Mouse (Mus musculus) urinary bladder, adult 18-20 months (tissue): Measurements from ENCODE around the gene Gdf7.

Experiments
- DNase-seq, 2 experiments: peaks; one replicate each; pipeline ENCODE4 v3.0.0; 2022; ENCODE audit warnings: low spot score in 2 of 2, mixed read lengths in 2 of 2

Gene Gdf7

DNA sequence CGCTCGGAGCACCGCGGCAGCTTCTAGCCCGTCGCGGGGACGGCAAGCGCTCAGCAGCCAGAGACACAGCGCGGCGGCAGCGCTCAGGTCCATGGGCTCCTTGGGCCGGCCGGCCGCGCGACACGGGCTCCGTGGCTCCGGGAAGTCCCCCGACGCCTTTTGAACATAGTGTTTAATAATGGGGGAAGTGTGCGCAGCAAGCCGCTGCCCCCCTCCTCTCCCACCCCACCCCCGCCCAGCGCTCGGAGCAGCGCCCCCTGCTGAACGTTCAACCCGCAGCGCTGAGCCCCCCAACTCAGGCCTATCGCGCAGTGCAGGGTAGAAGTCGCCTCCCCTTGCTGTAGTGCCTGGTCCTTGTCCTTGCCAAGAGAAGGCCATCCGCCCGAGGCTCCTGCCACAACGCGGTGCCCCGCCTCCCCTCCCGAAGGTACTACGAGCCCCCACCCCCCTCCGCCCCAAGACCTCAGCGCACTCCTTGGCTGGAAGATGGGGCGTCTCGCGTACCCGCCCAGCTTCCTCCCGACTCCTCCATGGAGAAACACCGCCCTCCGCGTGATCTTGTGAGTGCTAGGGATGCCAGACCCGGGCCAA, at the start of gene Gdf7:
Gene Gdf7, minus strand, starts transcription at position 114 of the 591 bp plus-strand sequence.
- no peak for DNase-seq

DNA sequence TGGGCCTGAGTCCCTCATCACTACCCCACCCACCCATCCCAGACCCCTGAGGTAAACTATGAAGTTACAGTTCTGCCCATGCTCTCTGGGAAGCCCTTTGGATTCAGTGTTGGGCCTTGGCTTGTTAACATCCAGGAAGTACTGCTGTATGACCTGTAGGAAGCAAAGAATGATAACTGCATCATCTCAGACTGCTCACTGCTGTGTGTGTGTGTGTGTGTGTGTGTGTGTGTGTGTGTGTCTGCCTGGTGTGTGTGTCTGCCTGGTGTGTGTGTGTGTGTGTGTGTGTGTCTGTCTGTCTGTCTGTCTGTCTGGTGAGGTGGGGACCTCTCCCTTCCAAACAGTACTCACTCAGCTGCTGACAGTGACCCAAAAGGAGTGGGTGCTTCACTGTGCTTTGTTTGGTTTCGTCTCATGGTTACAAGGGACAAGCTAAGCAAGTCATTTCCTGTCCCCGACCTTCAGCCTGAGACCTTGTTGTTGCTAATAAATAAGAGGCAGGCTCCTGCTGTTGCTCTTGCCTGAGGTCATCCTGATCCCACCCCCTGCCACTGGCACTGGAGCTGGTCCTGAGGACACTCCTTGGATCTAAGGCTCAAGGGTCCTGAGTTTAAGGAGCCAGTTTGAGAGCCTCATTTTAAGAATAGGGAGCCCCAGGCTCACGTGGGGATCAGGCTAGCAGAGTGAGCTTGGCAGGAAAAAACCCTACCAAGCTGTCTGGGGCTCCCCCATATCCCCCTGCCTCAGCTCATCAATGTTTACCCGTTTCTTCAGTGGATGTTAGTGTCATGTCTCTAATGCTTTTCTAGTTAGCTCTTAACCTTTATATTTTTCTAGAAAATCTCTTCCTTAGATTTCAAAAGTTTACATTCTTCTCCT, 49.5 kb upstream of the Gdf7 start:
- no peak for DNase-seq

DNA sequence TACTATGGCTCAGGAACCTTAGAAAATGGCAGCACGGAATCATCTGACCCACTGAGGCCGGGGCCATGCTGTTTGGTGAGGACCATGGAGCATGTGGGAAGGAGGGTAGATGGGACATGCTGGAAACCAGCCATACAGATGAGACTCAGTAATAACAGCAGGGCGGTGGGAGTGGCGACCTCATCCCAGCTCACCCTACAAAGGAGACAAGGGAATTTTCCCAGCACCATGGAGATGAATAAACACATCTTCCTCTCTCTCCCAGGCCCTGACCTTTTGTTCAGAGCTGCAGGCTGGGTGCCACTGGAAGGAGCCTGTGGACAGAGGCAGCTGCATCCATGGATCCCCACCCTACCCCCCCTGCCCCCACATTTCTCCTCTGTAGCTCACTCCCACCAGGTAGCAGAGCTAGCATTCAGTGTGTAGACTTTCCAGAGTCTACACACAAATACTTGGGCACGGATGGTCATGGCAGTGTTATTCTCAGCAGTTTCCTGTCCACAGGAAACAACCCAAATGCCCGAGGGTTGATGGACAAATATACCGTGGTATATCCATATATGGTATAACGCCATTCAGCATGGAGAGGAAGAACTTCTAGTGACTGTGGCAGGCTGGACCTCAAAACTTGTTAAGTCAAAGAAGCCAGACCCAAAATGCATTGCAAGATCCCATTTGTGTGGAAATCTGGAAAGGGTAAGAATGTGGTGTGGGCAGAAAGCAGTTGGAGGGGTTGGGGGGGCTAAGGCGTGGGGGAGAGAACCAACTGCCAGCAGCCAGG, 47.2 kb upstream of the Gdf7 start:
- DNase-seq = no peak

DNA sequence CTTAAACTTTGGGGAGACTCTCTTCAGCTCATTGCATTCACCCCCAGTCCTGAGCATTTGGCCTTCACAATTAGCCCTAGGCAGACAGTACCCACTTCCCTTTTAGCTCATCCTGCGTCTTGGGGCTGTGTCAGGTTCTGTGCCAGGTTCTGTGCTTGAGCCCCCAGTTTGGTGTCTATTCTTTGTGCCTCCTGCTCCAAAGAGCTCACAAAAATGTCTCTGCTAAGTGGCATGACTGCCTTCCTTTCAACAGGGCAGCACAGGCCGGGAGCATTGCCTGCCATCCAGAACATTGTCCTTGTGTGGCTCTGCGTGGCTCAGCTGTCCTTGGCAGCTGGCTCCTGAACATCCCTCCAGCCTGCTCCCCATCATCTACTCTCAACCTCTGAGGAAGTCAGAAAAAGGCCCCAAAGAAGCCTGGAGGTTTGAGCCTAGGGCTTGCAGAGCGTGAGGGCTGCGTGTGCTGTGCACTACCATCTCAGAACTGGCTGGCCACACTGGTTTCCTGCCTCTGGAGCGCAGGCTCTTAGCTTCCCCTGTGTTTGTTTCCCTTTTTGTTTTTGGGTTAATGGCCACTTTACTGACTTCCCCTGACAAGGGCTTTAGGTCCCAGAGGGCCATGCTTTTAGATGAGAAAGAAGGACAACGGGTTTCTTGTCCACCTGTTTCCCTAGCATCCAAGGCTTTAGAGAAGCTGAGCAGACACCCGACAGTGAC, 46.1 kb upstream of the Gdf7 start:
- DNase-seq = no peak

DNA sequence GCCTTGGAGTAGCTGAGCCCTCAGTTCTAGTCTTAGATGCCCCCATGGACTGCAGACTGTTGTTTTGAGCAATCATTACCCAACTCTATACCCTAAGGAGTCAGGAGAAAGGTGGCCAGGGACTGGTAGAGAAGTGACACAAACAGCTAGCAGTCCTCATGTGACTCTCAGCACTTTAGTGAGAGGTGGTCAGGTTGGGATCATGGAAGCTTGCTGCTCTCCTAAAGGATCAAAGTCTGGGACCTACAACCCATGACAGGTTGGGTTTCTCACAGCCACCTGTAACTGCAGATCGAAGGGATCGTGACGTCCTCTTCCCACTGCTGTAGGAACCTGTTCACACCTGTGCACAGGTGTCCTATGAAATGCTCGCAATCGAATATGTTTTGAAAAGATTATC, 43.8 kb upstream of the Gdf7 start:
- no peak for DNase-seq

DNA sequence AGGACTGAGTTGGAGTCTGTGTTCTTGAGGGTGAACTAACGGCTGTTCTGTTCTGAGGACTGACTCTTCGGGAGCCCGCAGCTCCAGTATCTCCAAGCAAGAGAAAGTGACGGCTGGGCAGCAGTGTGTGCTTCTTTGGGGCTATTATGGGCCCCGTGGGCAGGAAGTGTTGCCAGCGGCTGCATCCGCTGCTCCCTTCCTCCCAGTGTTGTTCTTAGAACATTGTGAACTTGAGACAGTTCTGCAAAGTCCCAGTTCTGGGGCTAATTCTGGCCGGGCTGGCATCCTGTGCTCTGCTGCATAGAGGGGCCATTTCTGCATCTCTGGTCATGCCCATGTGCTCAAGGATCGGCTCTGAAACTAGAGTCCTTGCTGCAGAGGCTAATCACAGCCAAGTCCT, 43.1 kb upstream of the Gdf7 start:
- DNase-seq = no peak

DNA sequence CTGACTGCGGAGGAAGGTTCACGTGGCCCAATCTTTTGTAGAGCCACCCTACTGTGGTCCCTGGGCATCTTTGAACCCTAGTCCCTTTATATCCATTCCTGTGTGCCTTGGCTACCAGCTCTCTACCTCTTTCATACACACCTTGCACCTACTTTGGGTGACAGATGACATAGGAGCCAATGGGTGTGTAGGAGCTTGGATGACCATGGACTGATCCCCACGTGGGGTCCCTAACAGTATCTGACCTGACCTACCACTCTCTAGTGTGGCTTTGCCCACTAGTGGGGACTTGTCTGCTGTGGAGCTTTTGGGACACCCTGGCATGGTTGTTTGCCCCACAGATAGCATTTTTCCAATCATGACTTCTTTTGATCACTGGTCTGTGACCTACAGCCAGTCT, 41.6 kb upstream of the Gdf7 start:
- DNase-seq = no peak

DNA sequence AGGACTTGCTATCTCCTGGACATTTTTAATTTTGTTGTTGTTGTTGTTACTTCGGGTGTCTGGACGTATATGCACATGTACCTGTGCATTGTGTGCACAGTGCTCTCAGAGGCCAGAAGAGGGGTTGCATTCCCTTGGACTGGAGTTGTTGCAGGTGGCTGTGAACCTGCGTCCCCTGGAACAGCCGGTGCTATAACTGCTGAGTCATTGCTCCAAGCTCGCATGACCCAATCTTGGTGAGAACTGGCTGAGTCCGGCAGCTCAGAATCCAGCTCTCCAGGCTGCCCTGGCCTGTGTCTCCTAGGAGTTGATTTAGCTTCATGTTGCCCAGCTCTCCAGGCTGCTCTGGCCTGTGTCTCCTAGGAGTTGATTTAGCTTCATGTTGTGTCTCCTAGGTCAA, 39.3 kb upstream of the Gdf7 start:
- DNase-seq = no peak

DNA sequence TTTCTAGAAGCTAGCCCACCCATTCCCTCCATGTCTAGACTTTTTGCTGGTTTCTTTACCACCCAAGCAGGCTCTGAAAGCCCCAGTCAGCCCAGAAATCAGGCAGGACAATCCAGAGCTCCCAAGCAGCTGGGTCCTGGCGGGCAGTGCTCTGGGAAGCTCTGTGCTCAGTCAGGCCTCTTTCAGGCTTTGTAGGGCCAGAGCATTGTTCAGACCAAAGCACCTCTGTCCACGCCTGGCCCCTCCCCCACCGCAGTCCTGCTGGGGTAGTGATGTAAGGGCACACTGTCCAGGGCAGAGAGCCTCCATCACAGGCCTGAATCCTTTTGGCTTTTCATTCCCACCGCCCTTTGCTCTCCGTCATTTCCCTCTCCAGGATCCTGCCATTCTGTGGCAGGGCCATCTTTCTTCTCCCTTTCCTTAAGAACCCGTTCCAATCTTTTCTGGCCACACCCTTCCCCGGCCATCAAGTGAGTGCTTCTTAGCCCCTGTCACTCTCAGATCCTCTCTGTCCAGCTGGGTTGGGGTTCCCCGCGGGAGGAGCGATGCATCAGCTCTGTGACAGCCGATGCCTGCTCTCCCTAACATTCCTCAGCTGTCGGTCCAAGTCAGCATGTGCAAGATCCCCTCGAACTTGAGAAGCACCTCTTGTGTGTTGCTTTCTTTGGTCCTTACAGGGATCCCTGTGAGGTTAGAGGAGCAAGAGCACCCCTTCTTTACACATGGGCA, 38.0 kb upstream of the Gdf7 start:
- DNase-seq = no peak

DNA sequence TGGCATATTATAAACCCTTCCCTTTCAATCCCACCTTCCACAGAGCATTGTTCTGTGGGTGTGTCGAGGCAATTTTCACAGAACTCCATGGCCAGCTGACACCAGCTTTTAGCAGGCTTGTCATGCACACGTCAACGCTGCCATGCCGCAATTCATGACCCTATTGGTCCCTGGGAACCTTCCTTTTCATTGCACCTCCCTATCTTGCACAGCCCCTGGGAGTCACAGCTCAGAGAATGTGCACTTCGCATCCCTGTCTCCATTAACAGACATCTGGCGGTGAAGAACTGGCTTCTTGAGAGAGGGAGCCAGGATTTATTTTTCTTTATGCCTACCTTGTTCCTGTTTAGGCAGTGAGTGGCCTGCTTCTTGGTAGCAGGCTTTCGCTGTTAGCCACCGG, 37.2 kb upstream of the Gdf7 start:
- no peak for DNase-seq

DNA sequence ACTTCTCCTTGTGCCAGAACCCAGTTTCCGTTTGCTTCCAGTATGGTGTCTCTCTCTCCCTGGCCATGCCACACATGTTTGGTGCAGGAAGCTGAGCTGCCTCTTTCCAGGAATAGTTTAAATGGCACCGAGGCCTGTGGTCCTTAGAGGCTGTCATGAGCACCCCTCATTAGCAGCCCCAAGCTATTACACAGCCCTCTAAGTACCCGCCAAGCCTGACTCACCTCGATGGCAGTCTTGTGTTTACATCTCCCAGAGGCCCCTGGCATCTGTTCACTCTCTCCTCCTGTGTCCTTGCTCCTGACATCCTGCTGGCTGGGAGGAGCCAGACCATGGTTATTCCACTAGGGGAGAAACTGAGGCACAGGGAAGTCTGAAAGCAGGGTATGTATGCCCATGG, 36.7 kb upstream of the Gdf7 start:
- DNase-seq = no peak

DNA sequence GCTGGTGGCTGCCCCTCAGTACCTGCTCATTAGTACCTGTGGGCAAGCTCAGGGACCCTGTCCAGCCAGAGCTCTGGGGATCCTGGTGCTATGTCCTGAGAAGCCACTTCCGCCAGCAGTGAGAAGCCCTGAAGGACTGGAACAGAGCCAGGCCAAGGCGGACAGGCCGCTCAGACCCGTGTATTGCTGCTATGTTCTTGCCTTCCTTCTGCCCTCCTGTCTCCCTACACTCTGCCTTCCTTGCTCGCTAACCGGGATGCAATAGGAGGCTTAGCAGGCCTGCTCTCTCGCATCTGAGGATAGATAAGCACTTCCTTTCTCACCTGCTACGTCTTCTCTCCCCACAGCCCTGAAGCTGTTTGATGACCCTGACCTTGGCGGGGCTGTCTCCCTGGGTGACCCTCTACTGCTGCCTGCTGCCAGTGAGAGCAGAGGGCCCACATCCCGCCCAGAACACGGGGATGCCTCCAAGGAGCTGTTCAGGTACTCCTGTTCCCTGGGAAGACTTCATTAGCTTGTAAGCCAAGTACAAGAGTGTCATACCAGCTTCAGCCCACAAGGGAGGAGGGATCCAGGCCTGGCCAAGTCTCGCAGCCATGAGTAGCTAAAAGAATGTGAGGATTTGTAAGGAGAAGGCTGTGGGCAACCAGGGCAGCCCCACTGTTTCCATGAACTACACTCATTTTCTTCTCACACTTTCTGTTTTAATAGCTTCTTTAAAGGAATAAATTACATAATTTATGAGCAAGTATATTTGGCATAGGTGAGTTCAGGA, 35.7 kb upstream of the Gdf7 start:
- no peak for DNase-seq

DNA sequence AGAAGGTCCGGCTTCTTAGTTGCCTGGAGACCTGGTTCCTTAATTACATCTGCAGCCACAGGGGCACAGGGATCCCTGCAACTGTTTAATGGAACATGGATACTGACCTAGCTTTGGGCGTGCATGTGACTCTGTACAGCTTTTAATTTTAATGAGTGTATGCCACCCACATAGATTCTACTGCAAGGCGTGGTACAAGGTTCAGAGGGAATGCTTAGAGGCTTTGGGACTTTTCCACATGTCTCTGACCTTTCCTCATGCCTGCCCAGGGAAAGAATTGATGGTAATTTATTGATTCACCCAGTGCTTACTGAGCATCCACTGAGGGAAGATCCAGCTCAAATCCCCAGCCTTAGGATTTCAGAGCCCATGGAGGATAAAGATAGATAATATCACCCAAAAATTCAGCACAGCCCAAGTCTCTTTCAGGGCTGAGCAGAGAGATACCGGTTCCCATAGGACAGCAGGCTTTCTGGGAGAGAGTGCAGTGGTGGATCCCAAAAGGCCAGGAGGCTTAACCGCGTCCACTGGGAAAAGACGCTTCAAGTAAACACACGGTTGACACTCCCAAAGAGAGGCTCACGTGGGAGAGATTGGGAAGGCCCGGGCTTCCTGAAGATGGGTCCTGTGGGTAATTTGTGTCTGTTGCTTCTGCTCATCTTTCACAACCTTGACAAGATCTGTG, 35.0 kb upstream of the Gdf7 start:
- no peak for DNase-seq

DNA sequence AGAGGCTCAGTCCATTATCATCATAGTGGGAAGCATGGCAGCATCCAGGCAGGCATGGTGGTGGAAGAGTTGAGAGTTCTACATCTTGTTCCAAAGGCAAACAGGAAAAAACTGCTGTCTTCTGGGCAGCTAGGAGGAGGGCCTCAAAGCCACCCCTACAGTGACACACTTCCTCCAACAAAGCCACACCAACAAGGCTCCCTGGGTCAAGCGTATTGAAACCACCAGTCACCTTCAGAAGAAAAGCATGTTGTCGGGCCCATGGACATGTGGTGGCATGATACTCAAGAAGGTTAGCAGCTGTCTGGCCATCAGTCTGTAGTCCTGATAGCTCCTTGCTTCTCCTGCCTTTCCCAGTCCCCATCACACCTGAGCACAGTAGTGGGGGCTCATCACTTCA, 33.7 kb upstream of the Gdf7 start:
- no peak for DNase-seq

DNA sequence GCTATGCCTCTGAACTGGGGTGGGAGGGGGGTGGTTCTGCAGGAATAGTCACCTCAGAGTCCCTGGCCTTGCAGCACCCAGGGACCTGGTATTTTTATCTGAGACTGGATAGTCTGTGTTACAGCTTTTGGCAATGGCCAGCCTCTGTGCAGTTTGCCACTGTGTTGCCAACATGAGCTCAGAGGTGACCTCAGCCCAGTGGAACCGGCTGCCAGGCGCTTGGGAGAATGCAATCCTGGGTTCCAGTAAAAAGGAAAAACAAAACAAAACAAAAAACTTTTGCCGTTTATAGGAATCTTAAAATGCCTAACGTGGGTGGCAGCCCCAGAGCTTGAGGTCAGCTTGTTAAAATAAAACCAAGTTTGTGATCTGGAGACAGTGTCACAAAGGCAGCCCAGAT, 32.5 kb upstream of the Gdf7 start:
- DNase-seq = no peak

DNA sequence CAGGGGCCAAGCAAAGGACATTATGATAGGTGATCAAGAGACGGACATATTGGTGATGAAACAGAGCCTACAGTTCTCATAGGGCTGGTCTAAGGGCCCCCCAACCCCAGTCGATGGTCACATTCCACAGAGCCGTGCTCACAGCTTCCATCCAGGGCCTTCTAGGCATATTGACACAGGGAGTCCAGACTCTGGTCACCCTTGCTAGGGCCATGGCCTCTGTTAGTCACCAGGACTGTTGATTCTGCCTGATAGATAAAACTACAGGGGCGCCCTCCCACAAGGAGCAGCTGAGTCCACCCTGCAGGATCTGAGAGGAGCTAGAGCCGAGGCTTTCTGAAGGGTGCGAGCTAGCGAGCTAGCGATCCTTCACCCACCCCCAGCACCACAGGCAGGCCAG, 31.9 kb upstream of the Gdf7 start:
- DNase-seq = no peak

DNA sequence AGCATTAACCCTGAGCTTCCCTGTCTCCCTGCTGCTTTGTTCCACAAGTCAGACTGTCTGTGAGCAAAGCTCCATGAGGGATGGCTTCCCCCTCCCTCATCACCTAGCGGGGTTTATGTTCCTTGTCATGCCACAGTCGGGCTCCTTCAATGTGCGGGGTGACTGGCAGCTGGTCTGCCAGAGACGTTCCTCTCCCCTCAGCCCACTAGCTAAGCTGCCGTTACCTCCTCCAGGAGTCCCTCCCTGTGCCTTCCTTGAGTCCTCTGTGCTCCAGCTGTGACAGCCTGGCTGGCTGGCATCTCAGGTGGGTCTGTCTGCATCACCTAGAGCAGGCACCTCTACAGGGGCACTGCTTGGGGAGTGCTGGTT, 30.4 kb upstream of the Gdf7 start:
- no peak for DNase-seq

DNA sequence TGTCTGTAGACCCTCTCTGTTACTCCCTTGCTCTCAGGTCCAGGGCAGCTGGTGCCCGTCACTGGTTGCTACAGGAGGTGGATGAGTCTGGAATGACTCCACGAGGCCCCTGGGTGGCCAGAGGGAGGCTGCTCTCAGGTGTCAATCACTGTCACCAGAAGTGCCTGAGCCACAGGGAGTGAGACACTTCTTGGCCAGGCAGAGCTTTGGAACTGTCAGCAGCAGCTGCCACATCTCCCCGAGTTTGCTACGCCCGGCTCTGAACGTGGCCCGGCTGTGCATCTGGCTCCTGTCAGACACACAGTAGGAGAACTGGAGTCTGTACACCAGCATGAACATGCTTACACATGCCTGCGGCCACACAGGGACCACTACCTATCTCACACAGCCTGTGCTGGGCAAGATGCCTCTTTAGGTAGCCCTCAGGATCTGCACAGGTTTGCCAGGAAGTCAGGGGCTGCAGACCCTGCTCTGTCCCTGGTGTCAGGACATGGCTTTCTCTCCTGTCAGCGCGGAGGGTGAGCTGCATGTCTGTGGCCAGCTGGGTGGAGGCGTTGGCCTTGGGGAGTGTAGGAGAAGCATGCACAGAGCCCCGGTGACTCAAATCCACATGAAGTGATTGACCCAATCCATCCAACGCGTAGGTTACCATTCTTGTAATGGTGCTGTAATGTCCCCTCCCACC, 29.9 kb upstream of the Gdf7 start:
- peak in 1 of 2 experiments; percentile 64 for DNase-seq

DNA sequence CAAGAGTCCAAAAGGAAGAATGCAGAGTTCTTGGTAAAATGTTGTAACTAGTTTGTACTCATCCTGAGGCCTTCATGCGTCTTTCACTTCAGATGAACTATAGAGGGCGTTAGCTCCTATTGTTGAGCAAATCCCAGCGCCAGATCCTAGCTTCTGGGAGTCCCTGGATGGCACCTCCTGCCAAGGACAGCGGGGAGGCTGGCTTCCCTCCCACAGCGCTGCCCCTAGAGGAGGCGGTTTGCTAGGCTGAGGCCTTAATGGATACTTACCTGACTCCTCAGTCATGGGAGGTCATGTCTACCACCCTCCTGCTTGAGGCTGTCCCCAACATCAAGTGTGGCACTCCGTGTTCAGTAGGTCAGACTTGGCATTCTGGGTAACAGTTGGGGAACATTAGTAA, 27.5 kb upstream of the Gdf7 start:
- no peak for DNase-seq

DNA sequence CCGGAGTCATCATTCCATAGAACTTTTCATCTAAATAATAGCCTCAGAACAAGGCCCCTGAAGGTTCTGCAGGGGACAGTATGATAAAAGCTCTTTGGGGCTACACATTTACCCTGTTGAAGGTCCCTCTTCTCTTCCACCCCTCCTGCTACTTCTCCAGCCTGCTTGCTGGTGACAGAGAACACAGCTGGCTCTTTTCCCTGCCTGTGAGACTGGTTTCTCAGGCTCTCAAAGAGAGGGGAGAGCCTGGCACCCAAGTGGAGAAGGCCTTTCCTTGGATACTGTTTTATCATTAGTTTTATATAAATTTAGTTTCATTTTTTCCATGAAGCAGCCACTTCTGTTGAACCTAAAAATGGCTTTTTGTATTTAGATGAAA, 25.9 kb upstream of the Gdf7 start:
- DNase-seq = no peak
